Mouse (Mus musculus) lung, postnatal 0 days (tissue): ENCODE measurements around the gene Pbp2.

ENCODE experiments used
- CTCF ChIP-seq: IDR thresholded peaks from 2 replicates; pipeline ENCODE4 v1.5.1; 2016; ENCODE audit warnings: antibody characterized with exemption, mild to moderate bottlenecking
- EP300 ChIP-seq: IDR thresholded peaks from 2 replicates; pipeline ENCODE4 v1.6.1; 2016; ENCODE audit warnings: antibody characterized with exemption, mild to moderate bottlenecking, control low read depth

- no peak for TF ChIP-seq CTCF
- peak; percentile 79; the same call in 1 of the 2 replicates for TF ChIP-seq EP300
Observed at GRCm38 (mm10) chr6:135295082-135295861, 14.9 kb downstream of the Pbp2 start.
